Mouse (Mus musculus) lung, postnatal 0 days (tissue): Measurements from ENCODE around the gene Gna14. TPM values are rescaled to one million over a fixed set of nuclear protein-coding genes. Genes with fewer than 3 reads are reported as not detected.
A peak's percentile ranks its signal among the peaks of the same experiment; 100 is the strongest.

Experiments
- ATAC-seq: fragments of 200-750 bp; cut with Nextera tagmentation; 2 replicates; pipeline ENCODE4 v1.8.0; 2017; ENCODE audit warnings: moderate library complexity
- DNase-seq: peaks from one replicate; pipeline ENCODE4 v3.0.0-alpha.2; 2016; ENCODE audit warnings: low spot score
- H3K27ac ChIP-seq: fragments of 300-500 bp; sonication (generic); 2 replicates; pipeline ENCODE4 v1.5.1; 2014; ENCODE audit warnings: antibody characterized with exemption, mild to moderate bottlenecking, low read length, mixed read lengths
- H3K27me3 ChIP-seq: fragments of 300-500 bp; sonication (generic); replicated peaks from 2 replicates; pipeline ENCODE4 v1.6.1; 2014; ENCODE audit warnings: low read length, mixed read lengths; ENCODE audit not compliant: insufficient read depth
- H3K36me3 ChIP-seq: fragments of 300-500 bp; sonication (generic); 2 replicates; pipeline ENCODE4 v1.6.1; 2014; ENCODE audit warnings: low read length, mixed read lengths; ENCODE audit not compliant: insufficient read depth
- H3K4me1 ChIP-seq: fragments of 300-500 bp; sonication (generic); 2 replicates; pipeline ENCODE4 v1.6.1; 2014; ENCODE audit warnings: antibody characterized with exemption, low read depth, low read length, mixed read lengths; ENCODE audit not compliant: insufficient read depth
- H3K4me2 ChIP-seq: fragments of 300-500 bp; sonication (generic); replicated peaks from 2 replicates; pipeline ENCODE4 v1.6.1; 2014; ENCODE audit warnings: low read depth, mild to moderate bottlenecking, low read length, moderate library complexity, mixed read lengths
- H3K4me3 ChIP-seq: fragments of 300-500 bp; sonication (generic); 2 replicates; pipeline ENCODE4 v1.5.1; 2014; ENCODE audit warnings: low read depth, low read length
- H3K9ac ChIP-seq: fragments of 300-500 bp; sonication (generic); replicated peaks from 2 replicates; pipeline ENCODE4 v1.6.1; 2014; ENCODE audit warnings: low read depth, mild to moderate bottlenecking
- H3K9me3 ChIP-seq: fragments of 300-500 bp; sonication (generic); 2 replicates; pipeline ENCODE4 v1.6.1; 2016; ENCODE audit warnings: low read length, mixed read lengths
- CTCF ChIP-seq: IDR thresholded peaks from 2 replicates; pipeline ENCODE4 v1.5.1; 2016; ENCODE audit warnings: antibody characterized with exemption, mild to moderate bottlenecking
- EP300 ChIP-seq: IDR thresholded peaks from 2 replicates; pipeline ENCODE4 v1.6.1; 2016; ENCODE audit warnings: antibody characterized with exemption, mild to moderate bottlenecking, control low read depth
- WGBS: fragments of 180-500 bp; shearing (Covaris S2); extraction: QIAGEN DNeasy Blood & Tissue Kit; methylation state at CpG from one replicate; pipeline ENCODE4 v1.1.7; 2014; 5-methylcytosine and 5-hydroxymethylcytosine counted together
- polyA plus RNA-seq: library from polyadenylated mRNA; unstranded; fragments of >200 nt; fragmentation: Nextera tagmentation; extraction: Ambion mirVana; gene quantifications from 2 replicates; pipeline ENCODE4 v1.2.1, GENCODE M21; 2015

The Gna14 gene
- 14.9 and 15.6 TPM in 2 replicates for polyA plus RNA-seq

DNA sequence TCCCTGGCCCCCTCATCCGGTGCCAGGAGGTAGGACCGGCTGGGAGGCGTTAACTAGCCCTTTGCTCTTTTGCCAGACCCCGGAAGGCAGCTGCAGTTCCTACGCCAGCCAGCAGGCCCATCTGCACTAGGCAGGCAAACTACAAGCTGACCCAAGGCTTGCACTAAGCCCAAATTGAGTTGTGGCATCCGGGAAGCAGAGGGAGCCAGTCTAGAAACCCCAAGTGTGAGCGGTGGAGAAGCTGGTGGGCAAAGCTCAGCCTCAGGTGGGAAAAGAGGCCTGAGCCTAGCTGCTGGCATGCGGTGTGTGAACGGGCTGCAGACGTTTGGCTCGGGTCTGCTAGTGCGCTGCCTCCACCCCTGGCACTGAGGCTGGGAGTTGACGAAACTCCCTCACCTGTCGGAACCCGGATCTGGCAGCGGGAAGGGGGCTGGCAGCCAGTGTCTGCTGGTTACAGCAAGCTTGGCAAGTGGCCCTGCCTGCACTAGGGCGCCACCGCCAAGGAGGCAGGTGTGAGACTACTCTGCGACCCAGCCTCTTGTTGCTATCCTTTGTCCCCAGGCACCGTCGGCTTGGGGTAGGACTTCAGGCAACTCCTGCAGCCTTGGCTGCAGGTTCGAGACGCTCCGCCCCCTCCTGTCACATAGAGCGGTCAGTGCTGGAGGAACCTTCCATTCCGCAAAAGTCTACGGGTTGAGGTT is at the start of gene Gna14:
Gna14 (plus strand) TSS at position 232 of the 701 bp plus-strand sequence.
- Histone ChIP-seq H3K4me3 (peak within 1 kb of the TSS; percentile 43), H3K9ac (peak within 1 kb of the TSS; percentile 33), H3K27ac (peak within 1 kb of the TSS; percentile 26), H3K4me1 (peaks cover 14% of the 10 kb centered on the region), H3K9me3 (no peaks in the 10 kb centered on the region), H3K4me2 (peak within 1 kb of the TSS; percentile 90), H3K36me3 (no peaks in the 10 kb centered on the region), H3K27me3 (no peaks in the 10 kb centered on the region)
- TF ChIP-seq CTCF (peak; percentile 87), EP300 (no peak)
- ATAC-seq (peak; percentile 80), DNase-seq (peak; percentile 79)
- WGBS = under 1% methylated on average over 27 of the region's 27 CpGs

DNA sequence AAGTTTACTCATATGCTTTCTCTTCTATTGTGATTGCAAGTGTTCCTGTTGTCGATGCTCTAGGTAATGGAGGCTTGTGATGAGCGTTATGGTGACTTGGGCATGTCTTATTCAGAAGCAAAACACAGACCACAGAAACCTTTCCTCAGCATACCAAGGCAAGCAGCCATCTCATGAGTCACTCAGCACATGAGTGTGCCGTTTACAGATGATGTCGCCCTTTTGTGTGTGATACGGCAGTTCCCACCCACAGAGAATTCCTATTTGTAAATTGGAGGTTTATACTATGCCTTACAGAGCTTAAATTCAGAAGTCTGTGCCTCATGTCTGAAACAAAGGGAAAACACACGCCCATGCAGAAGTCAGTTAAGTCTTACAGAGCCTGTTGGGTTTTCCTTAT is 49.0 kb upstream of the Gna14 start:
- Histone ChIP-seq H3K36me3 (no peaks in the 10 kb centered on the region), H3K4me3 (no peak overlapping the region), H3K9ac (no peak overlapping the region), H3K4me2 (no peak overlapping the region), H3K27ac (no peak overlapping the region), H3K9me3 (no peaks in the 10 kb centered on the region), H3K4me1 (no peaks in the 10 kb centered on the region), H3K27me3 (no peaks in the 10 kb centered on the region)
- DNase-seq (no peak), ATAC-seq (peak; percentile 63)
- WGBS = 64% methylated on average over 6 of the region's 6 CpGs
- TF ChIP-seq EP300 (0 out of 2 replicates have a peak, but pooled peaks have one; percentile 17), CTCF (no peak)

DNA sequence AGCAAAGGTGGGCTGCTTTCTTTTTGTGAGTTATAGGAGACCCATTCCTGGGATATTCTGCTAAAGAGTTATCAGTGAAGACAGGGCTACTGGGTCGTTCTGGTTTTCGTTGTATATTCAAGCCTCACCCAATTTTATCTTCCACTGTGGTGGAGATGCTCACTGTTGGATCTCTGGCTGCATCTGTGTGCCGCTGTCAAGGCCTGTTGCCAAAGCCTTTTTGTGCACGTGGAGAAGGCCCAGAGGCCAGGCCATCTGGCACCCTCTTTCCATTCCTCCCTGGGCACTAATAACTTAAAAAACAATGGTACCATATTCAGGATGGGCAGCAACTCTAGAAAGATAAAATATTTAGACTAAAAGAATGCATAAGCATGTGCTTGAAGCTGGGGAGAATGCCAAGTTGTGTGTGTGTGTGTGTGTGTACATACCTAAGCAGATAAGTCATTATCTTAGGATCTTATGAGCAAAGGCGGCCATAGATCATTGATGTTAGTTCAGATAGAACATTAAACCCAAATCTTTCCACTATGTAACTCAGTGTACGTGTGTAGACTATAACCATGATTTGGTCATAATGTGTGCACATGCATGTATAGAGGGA is 45.3 kb upstream of the Gna14 start:
- Histone ChIP-seq H3K27ac (no peak overlapping the region), H3K9me3 (no peaks in the 10 kb centered on the region), H3K4me3 (no peak overlapping the region), H3K27me3 (no peaks in the 10 kb centered on the region), H3K9ac (no peak overlapping the region), H3K4me2 (no peak overlapping the region), H3K4me1 (no peaks in the 10 kb centered on the region), H3K36me3 (no peaks in the 10 kb centered on the region)
- 84% methylated on average over 6 of the region's 6 CpGs for WGBS
- DNase-seq (no peak), ATAC-seq (no peak)
- TF ChIP-seq EP300 (no peak), CTCF (no peak)

DNA sequence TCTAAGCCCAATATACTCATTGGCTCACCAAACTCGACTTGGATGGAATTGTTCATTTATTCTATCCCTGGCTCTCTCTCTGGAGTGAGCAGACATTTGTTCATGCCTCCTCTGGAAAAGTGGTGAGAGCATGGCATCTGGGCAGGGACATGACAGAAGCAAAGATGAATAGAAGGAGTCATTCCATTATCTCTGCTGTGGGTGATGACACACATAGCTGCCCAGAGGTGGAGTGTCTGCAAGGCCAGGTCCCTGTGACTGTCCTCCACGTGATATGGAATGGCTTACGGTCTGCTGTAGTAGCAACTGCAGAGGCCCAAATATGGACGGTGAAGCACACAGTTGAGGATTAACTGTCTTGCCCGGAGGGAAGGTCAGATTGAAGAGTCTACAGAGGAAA is 41.2 kb upstream of the Gna14 start:
- no peaks in the 10 kb centered on the region for H3K27me3 ChIP-seq
- H3K36me3 ChIP-seq = no peaks in the 10 kb centered on the region
- H3K4me3 ChIP-seq = no peak overlapping the region
- no peak overlapping the region for H3K9ac ChIP-seq
- ATAC-seq (no peak), DNase-seq (no peak)
- no peak overlapping the region for H3K27ac ChIP-seq
- H3K4me1 ChIP-seq = no peaks in the 10 kb centered on the region
- WGBS = 80% methylated on average over 5 of the region's 5 CpGs
- TF ChIP-seq EP300 = no peak
- TF ChIP-seq CTCF = no peak
- no peak overlapping the region for H3K4me2 ChIP-seq
- no peaks in the 10 kb centered on the region for H3K9me3 ChIP-seq

DNA sequence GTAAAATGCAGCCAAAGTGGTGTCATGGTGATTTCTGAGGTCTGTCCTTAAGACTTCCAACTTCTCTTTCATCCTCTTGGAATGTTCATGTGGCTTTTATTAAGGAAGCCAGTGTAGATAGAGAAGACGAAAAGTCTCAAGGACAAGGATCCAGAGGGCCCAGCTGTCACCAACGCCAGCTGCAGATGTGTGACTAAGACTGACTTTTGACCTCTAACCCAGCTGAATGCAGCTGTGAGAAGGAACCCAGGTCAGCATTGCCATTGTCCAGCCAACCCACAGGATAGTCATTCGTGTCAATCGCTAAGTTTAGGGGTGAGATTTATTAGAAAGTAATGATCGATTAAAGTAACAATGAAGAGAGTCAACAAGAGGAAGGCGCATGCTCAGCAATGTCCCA is 32.5 kb upstream of the Gna14 start:
- Histone ChIP-seq H3K27me3 (no peaks in the 10 kb centered on the region), H3K9ac (no peak overlapping the region), H3K36me3 (no peaks in the 10 kb centered on the region), H3K9me3 (no peaks in the 10 kb centered on the region), H3K4me1 (no peaks in the 10 kb centered on the region), H3K27ac (no peak overlapping the region), H3K4me2 (no peak overlapping the region), H3K4me3 (no peak overlapping the region)
- WGBS = 74% methylated on average over 6 of the region's 6 CpGs
- TF ChIP-seq EP300 (no peak), CTCF (no peak)
- DNase-seq (no peak), ATAC-seq (0 out of 2 replicates have a peak, but pooled peaks have one; percentile 28)

DNA sequence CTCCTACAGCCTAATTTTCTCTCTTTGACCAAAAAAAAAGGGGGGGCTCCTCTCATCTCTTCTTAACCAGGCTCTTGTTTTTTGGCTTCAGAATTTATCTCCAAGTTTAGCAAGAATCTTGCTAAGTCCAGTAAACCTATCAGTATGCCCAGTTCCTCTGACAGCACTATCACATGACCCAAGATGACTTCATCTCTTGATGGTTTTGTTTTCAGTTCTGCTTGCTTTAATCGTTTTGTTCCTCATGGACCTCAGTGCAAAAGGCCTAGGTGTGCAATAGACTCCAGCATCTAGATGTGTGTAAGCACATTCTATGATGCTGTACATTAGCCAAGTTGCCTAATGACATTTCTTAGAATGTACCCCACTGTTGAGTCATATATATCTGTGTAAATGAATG is 27.8 kb upstream of the Gna14 start:
- 78% methylated on average over 1 of the region's 1 CpGs for WGBS
- no peak overlapping the region for H3K4me2 ChIP-seq
- ATAC-seq = no peak
- no peak overlapping the region for H3K4me3 ChIP-seq
- no peak for DNase-seq
- H3K27me3 ChIP-seq = no peaks in the 10 kb centered on the region
- H3K4me1 ChIP-seq = no peaks in the 10 kb centered on the region
- no peaks in the 10 kb centered on the region for H3K9me3 ChIP-seq
- H3K36me3 ChIP-seq = no peaks in the 10 kb centered on the region
- no peak overlapping the region for H3K27ac ChIP-seq
- no peak for TF ChIP-seq CTCF
- no peak for TF ChIP-seq EP300
- H3K9ac ChIP-seq = no peak overlapping the region
